Mouse (Mus musculus): ENCODE measurements around the gene Dok7. TPM values are rescaled to one million over a fixed set of nuclear protein-coding genes. Genes with fewer than 3 reads are reported as not detected.

The Dok7 gene
- 0.04 TPM in 1 of 2 replicates, not detected in the other for total RNA-seq (2012; rRNA removed)
- not detected in 2 replicates for total RNA-seq (2014; rRNA removed)
- polyA plus RNA-seq (2012; ENCODE audit: insufficient read length, low read depth), result not detected in 2 replicates

- Histone ChIP-seq H3K4me1 (ENCODE audit: control insufficient read depth in 1 of 2, insufficient read depth in 2 of 2) (peaks cover 0 to 6% of the 10 kb centered on the region in 2 experiments; a peak in 1 of 4 replicates), H3K27me3 (replicated peaks) (peaks cover 99% of the 10 kb centered on the region), H3K4me2 (ENCODE audit: insufficient read depth, low read depth, poor library complexity, severe bottlenecking) (peak within 1 kb of the TSS; percentile 62), H3K9ac (ENCODE audit: insufficient read depth, low read depth) (no peak within 1 kb of the TSS; the same call in 1 of the 2 replicates), H3K79me2 (replicated peaks; ENCODE audit: control insufficient read depth, extremely low read depth, insufficient read depth, poor library complexity, severe bottlenecking) (no peaks in the 10 kb centered on the region), H3K4me3 (replicated peaks in 1 of 3; ENCODE audit: low read depth in 2 of 3, low read length in 2 of 3, poor library complexity in 1 of 3) (peak within 1 kb of the TSS in 1 of 3 experiments; percentile 22), H3K9me3 (replicated peaks; ENCODE audit: low read length) (no peaks in the 10 kb centered on the region), H3K27ac (ENCODE audit: insufficient read depth, low read depth) (no peak within 1 kb of the TSS), H3K36me3 (replicated peaks in 1 of 2; ENCODE audit: control insufficient read depth in 1 of 2, insufficient read depth in 1 of 2, low read length in 1 of 2) (no peaks in the 10 kb centered on the region)
- TF ChIP-seq EP300 (IDR thresholded peaks at IDR 0.05; ENCODE audit: low read length) (no peak), ZMIZ1 (IDR thresholded peaks at IDR 0.05; ENCODE audit: low read depth, low read length) (no peak), ZC3H11A (IDR thresholded peaks at IDR 0.05; ENCODE audit: low read depth, low read length) (no peak), CTCF (conservative IDR thresholded peaks at IDR 0.05 in 1 of 2, IDR thresholded peaks at IDR 0.05 in 1 of 2; ENCODE audit: low read depth in 2 of 2, low read length in 2 of 2) (peak in 1 of 2 experiments; percentile 23; a peak in 1 of 4 replicates), MYC (IDR thresholded peaks at IDR 0.05; ENCODE audit: low read depth, low read length) (no peak)
- dilution Hi-C loops (cut with MboI; ENCODE audit: extremely low pct_ligation_motif_present, extremely low pct_unique_long_range_greater_than_20kb, low sequenced_read_pairs) (no loop called here), in situ Hi-C loops (cut with MboI; ENCODE audit: low pct_ligation_motif_present, low pct_unique_long_range_greater_than_20kb, low sequenced_read_pairs) (no loop called here)
- DNase-seq (ENCODE audit: extremely low read depth), result no peak
Observed at GRCm38 (mm10) chr5:35056604-35057432, at the start of gene Dok7. TSS of gene Dok7 (plus strand) at chr5:35056766.

GRCm38 (mm10) chr5:35009163-35009562 is 47.4 kb upstream of the Dok7 start:
- no peak for DNase-seq (ENCODE audit: extremely low read depth)
- H3K9me3 ChIP-seq (replicated peaks; ENCODE audit: low read length), result no peaks in the 10 kb centered on the region
- dilution Hi-C loops (cut with MboI; ENCODE audit: extremely low pct_ligation_motif_present, extremely low pct_unique_long_range_greater_than_20kb, low sequenced_read_pairs) (no loop called here), in situ Hi-C loops (cut with MboI; ENCODE audit: low pct_ligation_motif_present, low pct_unique_long_range_greater_than_20kb, low sequenced_read_pairs) (no loop called here)
- no peaks in the 10 kb centered on the region for H3K79me2 ChIP-seq (replicated peaks; ENCODE audit: control insufficient read depth, extremely low read depth, insufficient read depth, poor library complexity, severe bottlenecking)
- no peak overlapping the region for H3K27ac ChIP-seq (ENCODE audit: insufficient read depth, low read depth)
- no peak overlapping the region for H3K4me3 ChIP-seq (replicated peaks in 1 of 3; ENCODE audit: low read depth in 2 of 3, low read length in 2 of 3, poor library complexity in 1 of 3)
- peaks cover 0 to 38% of the 10 kb centered on the region in 2 experiments for H3K36me3 ChIP-seq (replicated peaks in 1 of 2; ENCODE audit: control insufficient read depth in 1 of 2, insufficient read depth in 1 of 2, low read length in 1 of 2)
- H3K9ac ChIP-seq (ENCODE audit: insufficient read depth, low read depth), result no peak overlapping the region
- TF ChIP-seq JUN (IDR thresholded peaks at IDR 0.05; ENCODE audit: insufficient read depth, low read depth, low read length) (no peak), USF1 (IDR thresholded peaks at IDR 0.05; ENCODE audit: low read depth, low read length) (no peak), ZNF384 (IDR thresholded peaks at IDR 0.05; ENCODE audit: low read depth, low read length) (no peak), USF2 (conservative IDR thresholded peaks at IDR 0.05; ENCODE audit: low read depth, low read length) (no peak), CTCF (conservative IDR thresholded peaks at IDR 0.05 in 1 of 2, IDR thresholded peaks at IDR 0.05 in 1 of 2; ENCODE audit: low read depth in 2 of 2, low read length in 2 of 2) (no peak), TBP (conservative IDR thresholded peaks at IDR 0.05; ENCODE audit: low read depth, low read length) (no peak), HCFC1 (IDR thresholded peaks at IDR 0.05; ENCODE audit: low read depth, low read length) (no peak), NELFE (IDR thresholded peaks at IDR 0.05; ENCODE audit: low read depth, low read length) (no peak), RAD21 (IDR thresholded peaks at IDR 0.05; ENCODE audit: low read depth, low read length) (no peak), KAT2A (IDR thresholded peaks at IDR 0.05; ENCODE audit: insufficient replicate concordance, low read length) (no peak), POLR2AphosphoS2 (IDR thresholded peaks at IDR 0.05; ENCODE audit: low read depth, low read length) (no peak), UBTF (IDR thresholded peaks at IDR 0.05; ENCODE audit: low read depth, low read length) (no peak), GABPA (IDR thresholded peaks at IDR 0.05; ENCODE audit: insufficient replicate concordance, low read depth, low read length) (no peak), MAFK (IDR thresholded peaks at IDR 0.05; ENCODE audit: insufficient replicate concordance, low read length) (no peak), ELF1 (IDR thresholded peaks at IDR 0.05; ENCODE audit: low read depth, low read length) (no peak)
- H3K4me1 ChIP-seq (ENCODE audit: control insufficient read depth in 1 of 2, insufficient read depth in 2 of 2), result peaks cover 6 to 18% of the 10 kb centered on the region in 2 experiments; a peak in 3 of 4 replicates
- H3K4me2 ChIP-seq (ENCODE audit: insufficient read depth, low read depth, poor library complexity, severe bottlenecking), result no peak overlapping the region
- no peaks in the 10 kb centered on the region for H3K27me3 ChIP-seq (replicated peaks)
